Mouse (Mus musculus) midbrain, embryonic 15.5 days (tissue): ENCODE results near the gene Dnaja4. TPM values are rescaled to one million over a fixed set of nuclear protein-coding genes. Genes with fewer than 3 reads are reported as not detected.

Source experiments
- ATAC-seq: fragments of 200-750 bp; cut with Nextera tagmentation; replicated peaks from 2 replicates; pipeline ENCODE4 v1.8.0; 2017; ENCODE audit warnings: moderate TSS enrichment
- H3K27ac ChIP-seq: fragments of 300-500 bp; sonication (generic); 2 replicates; pipeline ENCODE4 v1.5.1; 2015; ENCODE audit warnings: mild to moderate bottlenecking, inconsistent platforms
- H3K27me3 ChIP-seq: fragments of 300-500 bp; sonication (generic); replicated peaks from 2 replicates; pipeline ENCODE4 v1.6.1; 2015; ENCODE audit warnings: inconsistent platforms
- H3K36me3 ChIP-seq: fragments of 300-500 bp; sonication (generic); replicated peaks from 2 replicates; pipeline ENCODE4 v1.6.1; 2015; ENCODE audit warnings: inconsistent platforms
- H3K4me1 ChIP-seq: fragments of 300-500 bp; sonication (generic); 2 replicates; pipeline ENCODE4 v1.6.1; 2015; ENCODE audit warnings: inconsistent platforms
- H3K4me2 ChIP-seq: fragments of 300-500 bp; sonication (generic); 2 replicates; pipeline ENCODE4 v1.6.1; 2015; ENCODE audit warnings: inconsistent platforms, mild to moderate bottlenecking, moderate library complexity
- H3K4me3 ChIP-seq: fragments of 300-500 bp; sonication (generic); 2 replicates; pipeline ENCODE4 v1.5.1; 2015; ENCODE audit warnings: mild to moderate bottlenecking, inconsistent platforms
- H3K9ac ChIP-seq: fragments of 300-500 bp; sonication (generic); 2 replicates; pipeline ENCODE4 v1.6.1; 2015; ENCODE audit warnings: mild to moderate bottlenecking, inconsistent platforms
- H3K9me3 ChIP-seq: fragments of 300-500 bp; sonication (generic); 2 replicates; pipeline ENCODE4 v1.6.1; 2016; ENCODE audit warnings: inconsistent platforms
- whole genome bisulfite sequencing: fragments of 180-500 bp; shearing (Covaris S2); methylation state at CpG from one replicate; pipeline ENCODE4 v1.1.7; 2015; ENCODE audit warnings: mixed read lengths; 5-methylcytosine and 5-hydroxymethylcytosine counted together
- polyA plus RNA-seq: library from polyadenylated mRNA; unstranded; fragments of >200 nt; fragmentation: Nextera tagmentation; extraction: Ambion mirVana; gene quantifications from 2 replicates; pipeline ENCODE4 v1.2.1, GENCODE M21; 2015

Dnaja4 gene
- 7.1 and 7.2 TPM in 2 replicates for polyA plus RNA-seq

GRCm38 (mm10) chr9:54698318-54699086, at the start of gene Dnaja4:
TSS of gene Dnaja4 (plus strand) at chr9:54698873.
- Histone ChIP-seq H3K4me3 (peak within 1 kb of the TSS; percentile 78), H3K4me2 (peak within 1 kb of the TSS; percentile 94), H3K4me1 (peaks cover 15% of the 10 kb centered on the region), H3K27me3 (peaks cover 7% of the 10 kb centered on the region; the same call in 1 of the 2 replicates), H3K36me3 (no peaks in the 10 kb centered on the region), H3K9me3 (no peaks in the 10 kb centered on the region), H3K27ac (no peak within 1 kb of the TSS; the same call in 1 of the 2 replicates), H3K9ac (peak within 1 kb of the TSS; percentile 71)
- peak; percentile 53 for ATAC-seq
- 71% methylated on average over 17 of the region's 17 CpGs for WGBS

- no peak for ATAC-seq
- H3K4me2 ChIP-seq = no peak overlapping the region
- H3K4me1 ChIP-seq = no peaks in the 10 kb centered on the region
- no peak overlapping the region for H3K27ac ChIP-seq
- H3K27me3 ChIP-seq = no peaks in the 10 kb centered on the region
- no peak overlapping the region for H3K4me3 ChIP-seq
- no peaks in the 10 kb centered on the region for H3K36me3 ChIP-seq
- 86% methylated on average over 1 of the region's 1 CpGs for WGBS
- no peak overlapping the region for H3K9ac ChIP-seq
- no peaks in the 10 kb centered on the region for H3K9me3 ChIP-seq
These were observed 49.3 kb upstream of the Dnaja4 start for GRCm38 (mm10) chr9:54649360-54649759.

DNA sequence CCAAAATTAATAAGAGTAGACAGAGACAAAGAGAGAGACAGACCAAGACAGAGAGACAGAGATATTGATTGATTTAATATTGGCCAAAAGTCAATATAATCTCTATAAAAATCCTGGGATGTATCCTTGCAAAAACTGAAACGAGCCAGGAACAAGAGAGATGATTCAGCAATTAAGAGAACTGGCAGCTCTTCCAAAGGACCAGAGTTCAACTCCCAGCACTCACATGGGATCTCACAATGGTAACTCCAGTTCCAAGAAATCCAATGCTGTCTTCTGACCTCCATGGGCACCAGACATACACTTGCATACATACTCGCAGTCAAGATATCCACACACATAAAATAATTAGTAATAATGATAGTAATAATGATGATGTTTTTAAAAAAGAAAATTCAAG, 45.9 kb upstream of the Dnaja4 start:
- H3K4me3 ChIP-seq = no peak overlapping the region

GRCm38 (mm10) chr9:54655846-54656245, 42.8 kb upstream of the Dnaja4 start:
- no peak for ATAC-seq
- WGBS = 86% methylated on average over 2 of the region's 2 CpGs

More for the DNA sequence above, 45.9 kb upstream of the Dnaja4 start:
- Histone ChIP-seq H3K27me3 (no peaks in the 10 kb centered on the region), H3K4me1 (no peaks in the 10 kb centered on the region), H3K4me2 (no peak overlapping the region), H3K9ac (no peak overlapping the region), H3K36me3 (no peaks in the 10 kb centered on the region), H3K27ac (no peak overlapping the region), H3K9me3 (no peaks in the 10 kb centered on the region)
- ATAC-seq = no peak
- 78% methylated on average over 2 of the region's 2 CpGs for WGBS

DNA sequence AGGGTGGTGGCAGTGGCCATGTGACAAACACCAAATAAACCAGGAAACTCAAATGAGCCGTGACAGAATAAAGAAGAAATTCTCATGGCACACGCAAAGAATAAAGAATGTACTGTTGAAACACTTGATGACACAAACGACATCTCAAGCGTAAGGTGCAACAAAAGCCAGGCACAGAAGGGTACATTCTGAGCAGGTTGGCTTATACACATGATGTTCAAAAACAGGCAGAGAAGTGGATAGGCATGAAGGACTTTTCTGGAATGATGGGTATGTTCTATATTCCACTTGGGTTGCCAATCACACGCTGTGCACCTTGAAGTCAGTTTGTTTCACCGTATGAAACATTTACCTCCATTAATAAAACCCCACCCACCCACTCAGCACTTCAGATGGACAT, 42.3 kb upstream of the Dnaja4 start:
- Histone ChIP-seq H3K27me3 (no peaks in the 10 kb centered on the region), H3K36me3 (no peaks in the 10 kb centered on the region), H3K4me3 (no peak overlapping the region), H3K27ac (no peak overlapping the region), H3K9me3 (no peaks in the 10 kb centered on the region), H3K9ac (no peak overlapping the region), H3K4me1 (peaks cover 1% of the 10 kb centered on the region), H3K4me2 (no peak overlapping the region)
- ATAC-seq = no peak
- WGBS = 91% methylated on average over 6 of the region's 6 CpGs

More at GRCm38 (mm10) chr9:54655846-54656245, 42.8 kb upstream of the Dnaja4 start:
- Histone ChIP-seq H3K4me2 (no peak overlapping the region), H3K4me1 (no peaks in the 10 kb centered on the region), H3K9me3 (no peaks in the 10 kb centered on the region), H3K27me3 (no peaks in the 10 kb centered on the region), H3K9ac (no peak overlapping the region), H3K36me3 (no peaks in the 10 kb centered on the region), H3K27ac (no peak overlapping the region), H3K4me3 (no peak overlapping the region)

DNA sequence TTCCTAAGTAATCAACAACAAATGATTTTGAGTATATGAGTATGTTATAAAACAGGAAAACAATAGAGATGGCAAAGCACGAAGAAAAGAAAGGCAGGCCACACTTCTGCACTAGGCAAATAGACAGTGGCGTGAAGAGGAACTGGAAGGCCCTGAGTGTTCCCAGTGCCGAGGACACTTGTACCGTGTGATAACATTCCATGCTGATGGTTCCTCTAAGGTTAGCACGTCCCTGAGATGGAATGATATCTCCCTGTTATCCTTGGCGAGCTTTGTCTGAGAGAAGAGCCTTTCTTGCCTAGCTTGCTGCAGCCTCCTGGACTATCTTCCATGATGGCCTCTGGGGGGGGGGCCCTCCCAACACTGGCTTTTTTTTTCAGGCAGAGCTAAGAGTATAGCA, 39.9 kb upstream of the Dnaja4 start:
- no peaks in the 10 kb centered on the region for H3K27me3 ChIP-seq

GRCm38 (mm10) chr9:54661605-54662377, 36.9 kb upstream of the Dnaja4 start, which contains the start of gene Acsbg1:
TSS of gene Acsbg1 (minus strand) at chr9:54661870.
- Histone ChIP-seq H3K4me3 (no peak within 1 kb of the TSS), H3K36me3 (no peaks in the 10 kb centered on the region), H3K27me3 (no peaks in the 10 kb centered on the region), H3K4me2 (peak within 1 kb of the TSS; percentile 28), H3K9ac (no peak within 1 kb of the TSS), H3K9me3 (no peaks in the 10 kb centered on the region), H3K27ac (peak within 1 kb of the TSS; percentile 45; the same call in 1 of the 2 replicates), H3K4me1 (peaks cover 8% of the 10 kb centered on the region)
- ATAC-seq = peak; percentile 74
- 4% methylated on average over 10 of the region's 10 CpGs for WGBS

More for the DNA sequence above, 39.9 kb upstream of the Dnaja4 start:
- WGBS = 91% methylated on average over 6 of the region's 6 CpGs
- H3K27ac ChIP-seq = no peak overlapping the region
- H3K4me2 ChIP-seq = no peak overlapping the region
- no peak for ATAC-seq
- H3K9me3 ChIP-seq = no peaks in the 10 kb centered on the region
- H3K4me3 ChIP-seq = no peak overlapping the region
- H3K9ac ChIP-seq = no peak overlapping the region
- H3K36me3 ChIP-seq = no peaks in the 10 kb centered on the region
- peaks cover 8% of the 10 kb centered on the region for H3K4me1 ChIP-seq

- Histone ChIP-seq H3K4me1 (peaks cover 8% of the 10 kb centered on the region), H3K36me3 (no peaks in the 10 kb centered on the region), H3K27me3 (no peaks in the 10 kb centered on the region), H3K27ac (no peak overlapping the region), H3K4me3 (no peak overlapping the region), H3K4me2 (no peak overlapping the region), H3K9ac (no peak overlapping the region), H3K9me3 (no peaks in the 10 kb centered on the region)
- ATAC-seq = no peak
- 77% methylated on average over 9 of the region's 9 CpGs for WGBS
These were observed 34.3 kb upstream of the Dnaja4 start for GRCm38 (mm10) chr9:54664358-54664757.

- ATAC-seq = no peak
- H3K27me3 ChIP-seq = no peaks in the 10 kb centered on the region
- H3K4me1 ChIP-seq = peaks cover 8% of the 10 kb centered on the region
- H3K27ac ChIP-seq = no peak overlapping the region
- no peak overlapping the region for H3K4me3 ChIP-seq
- no peaks in the 10 kb centered on the region for H3K9me3 ChIP-seq
- H3K9ac ChIP-seq = no peak overlapping the region
- no peak overlapping the region for H3K4me2 ChIP-seq
- WGBS = 93% methylated on average over 3 of the region's 3 CpGs
- H3K36me3 ChIP-seq = no peaks in the 10 kb centered on the region
These were observed 32.6 kb upstream of the Dnaja4 start for GRCm38 (mm10) chr9:54666116-54666515.

- Histone ChIP-seq H3K36me3 (no peaks in the 10 kb centered on the region), H3K4me1 (no peaks in the 10 kb centered on the region), H3K9me3 (no peaks in the 10 kb centered on the region), H3K27ac (no peak overlapping the region), H3K9ac (no peak overlapping the region), H3K4me3 (no peak overlapping the region), H3K27me3 (no peaks in the 10 kb centered on the region), H3K4me2 (no peak overlapping the region)
- no peak for ATAC-seq
- WGBS = 49% methylated on average over 4 of the region's 4 CpGs
These were observed 30.2 kb upstream of the Dnaja4 start for GRCm38 (mm10) chr9:54668455-54668854.

- ATAC-seq = no peak
- H3K36me3 ChIP-seq = no peaks in the 10 kb centered on the region
- H3K4me3 ChIP-seq = no peak overlapping the region
- H3K4me1 ChIP-seq = no peaks in the 10 kb centered on the region
- H3K9ac ChIP-seq = no peak overlapping the region
- H3K9me3 ChIP-seq = no peaks in the 10 kb centered on the region
- H3K27me3 ChIP-seq = no peaks in the 10 kb centered on the region
- no peak overlapping the region for H3K4me2 ChIP-seq
- WGBS = 75% methylated on average over 3 of the region's 3 CpGs
- no peak overlapping the region for H3K27ac ChIP-seq
These were observed 26.7 kb upstream of the Dnaja4 start for GRCm38 (mm10) chr9:54671962-54672361.

GRCm38 (mm10) chr9:54673887-54674286, 24.8 kb upstream of the Dnaja4 start:
- Histone ChIP-seq H3K4me1 (no peaks in the 10 kb centered on the region), H3K9me3 (no peaks in the 10 kb centered on the region), H3K36me3 (no peaks in the 10 kb centered on the region), H3K4me2 (no peak overlapping the region), H3K27me3 (no peaks in the 10 kb centered on the region), H3K4me3 (no peak overlapping the region), H3K9ac (no peak overlapping the region), H3K27ac (no peak overlapping the region)
- 88% methylated on average over 13 of the region's 13 CpGs for WGBS
- no peak for ATAC-seq
